Mouse (Mus musculus) C2C12 (cell line): ENCODE data around the gene Dtx3l. TPM values are rescaled to one million over a fixed set of nuclear protein-coding genes. Genes with fewer than 3 reads are reported as not detected.

Experiments
- H3K27me3 ChIP-seq: one replicate; pipeline ENCODE4 v1.6.1; 2011; ENCODE audit not compliant: control insufficient read depth, insufficient read depth, insufficient read length
- H3K36me3 ChIP-seq: one replicate; pipeline ENCODE4 v1.6.1; 2011; ENCODE audit not compliant: control insufficient read depth, insufficient read depth
- H3K4me3 ChIP-seq: one replicate; pipeline ENCODE4 v1.5.1; 2011; ENCODE audit warnings: mild to moderate bottlenecking, control low read depth; ENCODE audit not compliant: poor library complexity, insufficient read depth, severe bottlenecking
- H3K79me2 ChIP-seq: one replicate; pipeline ENCODE4 v1.6.1; 2011; ENCODE audit not compliant: control insufficient read depth, insufficient read depth
- H3K79me3 ChIP-seq: one replicate; pipeline ENCODE4 v1.6.1; 2011; ENCODE audit warnings: low read depth, control low read depth
- H3ac ChIP-seq: one replicate; pipeline ENCODE3; 2011; ENCODE audit warnings: low read depth; ENCODE audit not compliant: control insufficient read depth, insufficient read length
- CEBPB ChIP-seq: IDR thresholded peaks from one replicate; pipeline ENCODE4 v1.6.1; 2011; ENCODE audit warnings: low read depth, mild to moderate bottlenecking, control low read depth, moderate library complexity
- CTCF ChIP-seq: IDR thresholded peaks from one replicate; pipeline ENCODE4 v1.5.1; 2011; ENCODE audit not compliant: control insufficient read depth, insufficient read depth, insufficient read length
- FOSL1 ChIP-seq: IDR thresholded peaks from one replicate; pipeline ENCODE4 v1.8.0; 2011; ENCODE audit warnings: mild to moderate bottlenecking, low read length; ENCODE audit not compliant: poor library complexity, insufficient read depth, severe bottlenecking
- MAX ChIP-seq: IDR thresholded peaks from one replicate; pipeline ENCODE4 v1.6.1; 2011; ENCODE audit warnings: mild to moderate bottlenecking, control low read depth
- MYOD1 ChIP-seq: IDR thresholded peaks from one replicate; pipeline ENCODE4 v1.6.1; 2011; ENCODE audit warnings: low read depth; ENCODE audit not compliant: control insufficient read depth, insufficient read length
- MYOG ChIP-seq: IDR thresholded peaks from one replicate; pipeline ENCODE4 v1.6.1; 2011; ENCODE audit not compliant: control insufficient read depth, insufficient read length; ENCODE audit errors: extremely low read depth
- USF1 ChIP-seq: IDR thresholded peaks from one replicate; pipeline ENCODE4 v1.6.1; 2011; ENCODE audit warnings: low read depth, mild to moderate bottlenecking, control low read depth, moderate library complexity
- long read RNA-seq, 2 experiments: library from polyadenylated mRNA; unstranded; transcript quantifications; one replicate each; pipeline ENCODE4 v2.0.0; 2019 to 2020
- polyA plus RNA-seq: library from polyadenylated mRNA; unstranded; fragments of >200 nt; fragmentation: generic; extraction: Trizol; gene quantifications from one replicate; pipeline ENCODE4 v1.2.1, GENCODE M21; 2012; ENCODE audit warnings: missing spikeins

Gene Dtx3l
- 0.41 TPM for polyA plus RNA-seq
- long read RNA-seq, experiment 1, partial matches to known transcripts = 0 of 2 reads
- long read RNA-seq, experiment 1, other reads (novel, unspliced or antisense) = 2 of 2 reads
- long read RNA-seq, experiment 2, full-length matches to known transcripts = 10 of 11 reads
- long read RNA-seq, experiment 2, partial matches to known transcripts = 0 of 11 reads
- long read RNA-seq, experiment 2, other reads (novel, unspliced or antisense) = 1 of 11 reads

- Histone ChIP-seq H3K79me2 (no peaks in the 10 kb centered on the region), H3K27me3 (no peaks in the 10 kb centered on the region), H3K36me3 (no peaks in the 10 kb centered on the region), H3K79me3 (no peaks in the 10 kb centered on the region), H3K4me3 (peak within 1 kb of the TSS; percentile 52), H3ac (peak within 1 kb of the TSS; percentile 28)
- TF ChIP-seq CEBPB (no peak), MAX (no peak), MYOG (no peak), MYOD1 (no peak), USF1 (no peak), FOSL1 (no peak), CTCF (no peak)
Observed at GRCm38 (mm10) chr16:35938211-35939151, at the start of gene Dtx3l, which contains the start of gene Parp9. Dtx3l (minus strand) TSS chr16:35939151. Parp9 (plus strand) TSS chr16:35938470.

GRCm38 (mm10) chr16:35987930-35988329 is 49.0 kb upstream of the Dtx3l start:
- no peaks in the 10 kb centered on the region for H3K36me3 ChIP-seq
- TF ChIP-seq MYOD1 (no peak), MAX (no peak), CEBPB (no peak), FOSL1 (no peak), CTCF (no peak), MYOG (no peak), USF1 (no peak)
- H3K79me2 ChIP-seq = peaks cover 93% of the 10 kb centered on the region
- H3K4me3 ChIP-seq = no peak overlapping the region
- no peak overlapping the region for H3ac ChIP-seq
- peaks cover 85% of the 10 kb centered on the region for H3K79me3 ChIP-seq
- no peaks in the 10 kb centered on the region for H3K27me3 ChIP-seq

- Histone ChIP-seq H3K79me3 (peaks cover 57% of the 10 kb centered on the region), H3K4me3 (peak overlapping the region; percentile 57), H3K36me3 (no peaks in the 10 kb centered on the region), H3ac (no peak overlapping the region), H3K79me2 (peaks cover 59% of the 10 kb centered on the region), H3K27me3 (no peaks in the 10 kb centered on the region)
- TF ChIP-seq MYOD1 (no peak), MYOG (no peak), MAX (no peak), FOSL1 (no peak), CTCF (no peak), CEBPB (no peak), USF1 (no peak)
Observed at GRCm38 (mm10) chr16:35984471-35984870, 45.5 kb upstream of the Dtx3l start.

GRCm38 (mm10) chr16:35983517-35984101 is 44.7 kb upstream of the Dtx3l start:
- Histone ChIP-seq H3K27me3 (no peaks in the 10 kb centered on the region), H3ac (peak overlapping the region; percentile 87), H3K36me3 (no peaks in the 10 kb centered on the region), H3K4me3 (peak overlapping the region; percentile 57), H3K79me2 (peaks cover 50% of the 10 kb centered on the region), H3K79me3 (peaks cover 48% of the 10 kb centered on the region)
- TF ChIP-seq MYOD1 = no peak
- no peak for TF ChIP-seq CEBPB
- no peak for TF ChIP-seq CTCF
- no peak for TF ChIP-seq MYOG
- TF ChIP-seq FOSL1 = no peak
- no peak for TF ChIP-seq USF1
- TF ChIP-seq MAX = no peak

GRCm38 (mm10) chr16:35982902-35983516 is 44.1 kb upstream of the Dtx3l start:
- TF ChIP-seq MAX = peak; percentile 72
- TF ChIP-seq CEBPB = peak; percentile 49
- no peak for TF ChIP-seq CTCF
- TF ChIP-seq MYOG = no peak
- Histone ChIP-seq H3ac (peak overlapping the region; percentile 66), H3K27me3 (no peaks in the 10 kb centered on the region), H3K4me3 (peak overlapping the region; percentile 57), H3K79me2 (peaks cover 44% of the 10 kb centered on the region), H3K36me3 (no peaks in the 10 kb centered on the region), H3K79me3 (peaks cover 42% of the 10 kb centered on the region)
